Mouse (Mus musculus) liver, embryonic 14.5 days (tissue): ENCODE data around the gene Tenm2.

Source experiments
- CTCF ChIP-seq: IDR thresholded peaks from 2 replicates; pipeline ENCODE4 v1.5.1; 2016; ENCODE audit warnings: antibody characterized with exemption, low read depth, control low read depth
- EP300 ChIP-seq: IDR thresholded peaks from 2 replicates; pipeline ENCODE4 v1.6.1; 2016; ENCODE audit warnings: antibody characterized with exemption, low read depth

DNA sequence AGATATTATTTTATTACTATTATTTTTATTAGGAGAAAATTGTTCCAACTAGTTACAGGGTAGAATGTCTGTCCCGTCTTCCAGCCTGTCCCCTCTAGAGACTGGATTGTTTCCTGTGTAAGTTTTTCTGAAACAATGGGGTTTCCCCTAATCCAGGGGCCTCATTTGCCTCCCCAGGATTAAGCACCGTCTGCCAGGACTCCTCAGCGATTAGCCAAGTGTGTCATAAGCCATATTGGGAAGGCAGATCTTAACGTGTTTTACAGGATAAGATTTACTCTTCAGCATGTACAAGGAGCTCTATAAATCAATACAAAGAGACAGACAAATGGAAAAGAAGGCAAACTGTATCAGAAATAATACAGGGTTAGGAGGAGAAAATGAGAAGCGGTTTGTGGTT is 1082.3 kb downstream of the Tenm2 start:
- no peak for TF ChIP-seq CTCF
- no peak for TF ChIP-seq EP300
